Mouse (Mus musculus): ENCODE measurements at regions not wholly inside any gene's neighbourhood (a gene's known extent, or its start where the extent isn't known, plus 50 kb on each side); places are given as distances from the start of the nearest gene placed in this dataset.

- TF ChIP-seq EP300 (IDR thresholded peaks at IDR 0.05; ENCODE audit: low read length) (no peak), POLR2A (IDR thresholded peaks at IDR 0.05; ENCODE audit: low read depth, low read length) (no peak), NELFE (IDR thresholded peaks at IDR 0.05; ENCODE audit: low read depth, low read length) (no peak), RAD21 (IDR thresholded peaks at IDR 0.05; ENCODE audit: low read depth, low read length) (no peak), ZC3H11A (IDR thresholded peaks at IDR 0.05; ENCODE audit: low read depth, low read length) (no peak), MYC (IDR thresholded peaks at IDR 0.05; ENCODE audit: low read depth, low read length) (no peak), TCF12 (IDR thresholded peaks at IDR 0.05; ENCODE audit: low read depth, low read length) (no peak)
Observed at GRCm38 (mm10) chr17:83083521-83083920, 131.6 kb upstream of the Pkdcc start.

Measured in CH12.LX (cell line).